Mouse (Mus musculus): ENCODE data around the gene Zscan2.

Gene Zscan2

GRCm38 (mm10) chr7:80860729-80861274 lies at the start of gene Zscan2:
TSS of gene Zscan2 (plus strand) at chr7:80860920.
- DNase-seq (ENCODE audit: low spot score in 2 of 2), result peak; percentile 94 to 96

GRCm38 (mm10) chr7:80813397-80813796 lies 47.3 kb upstream of the Zscan2 start:
- no peak for DNase-seq (ENCODE audit: low spot score in 2 of 2)

- DNase-seq (ENCODE audit: low spot score in 2 of 2), result no peak
Measured at GRCm38 (mm10) chr7:80816641-80817040, 44.1 kb upstream of the Zscan2 start.

- DNase-seq (ENCODE audit: low spot score in 2 of 2), result no peak
Measured at GRCm38 (mm10) chr7:80820838-80821237, 39.9 kb upstream of the Zscan2 start.

DNA sequence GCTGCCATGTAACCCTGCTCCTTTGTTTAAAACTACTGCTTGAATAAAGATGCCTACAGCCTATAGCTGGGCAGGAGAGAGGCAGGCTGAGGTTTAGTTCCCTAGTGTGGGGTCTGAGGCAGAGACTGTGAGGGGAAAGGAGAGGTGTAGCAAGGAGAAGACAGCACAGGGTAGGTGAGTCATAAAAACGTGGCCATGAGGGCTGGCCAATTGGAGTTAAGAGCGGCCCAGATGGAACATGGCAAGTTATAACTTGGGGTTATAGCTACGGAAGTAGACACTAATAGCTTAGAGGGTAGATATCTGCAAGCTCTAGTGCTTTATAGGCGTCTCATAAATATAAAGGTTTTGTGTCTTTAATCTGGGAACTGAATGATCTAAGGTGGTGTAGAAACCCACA lies 37.5 kb upstream of the Zscan2 start:
- DNase-seq (ENCODE audit: low spot score in 2 of 2), result no peak

GRCm38 (mm10) chr7:80823875-80824682 lies 36.6 kb upstream of the Zscan2 start:
- no peak for DNase-seq (ENCODE audit: low spot score in 2 of 2)

GRCm38 (mm10) chr7:80825843-80826403 lies 34.8 kb upstream of the Zscan2 start, which contains the start of gene Iqgap1:
TSS of gene Iqgap1 (minus strand) at chr7:80825974.
- no peak for DNase-seq (ENCODE audit: low spot score in 2 of 2)

DNA sequence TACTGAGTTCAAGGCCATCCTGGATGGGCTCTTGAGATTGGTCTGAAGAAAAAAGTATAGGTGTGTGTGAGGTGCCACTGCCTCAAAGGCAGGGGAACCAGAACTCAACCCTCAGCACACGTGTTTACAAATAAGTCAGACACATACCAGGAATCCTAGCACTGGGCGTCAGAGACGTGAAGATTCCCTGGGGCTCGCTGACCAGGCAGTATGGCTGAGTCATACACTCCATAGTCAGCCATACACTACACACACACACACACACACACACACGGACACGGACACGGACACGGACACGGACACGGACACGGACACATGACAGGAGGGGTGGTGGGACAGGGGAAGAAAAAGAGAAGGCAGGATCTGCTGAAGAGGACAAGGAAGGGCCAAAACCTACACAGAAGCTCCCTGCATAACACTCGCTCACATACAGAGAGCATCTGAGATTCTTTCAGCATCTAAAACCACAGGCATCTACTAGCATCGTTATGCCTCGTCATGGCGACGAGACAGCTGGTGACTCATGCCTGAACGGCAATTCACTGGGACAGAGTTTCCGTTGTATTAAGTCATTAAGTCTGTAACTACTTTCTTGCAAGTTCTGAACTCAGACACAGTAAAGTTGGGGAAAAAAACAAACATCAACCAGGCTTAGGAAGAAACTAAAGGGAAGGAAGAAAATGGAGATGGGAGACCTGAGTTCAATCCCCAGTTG lies 32.4 kb upstream of the Zscan2 start:
- no peak for DNase-seq (ENCODE audit: low spot score in 2 of 2)

DNA sequence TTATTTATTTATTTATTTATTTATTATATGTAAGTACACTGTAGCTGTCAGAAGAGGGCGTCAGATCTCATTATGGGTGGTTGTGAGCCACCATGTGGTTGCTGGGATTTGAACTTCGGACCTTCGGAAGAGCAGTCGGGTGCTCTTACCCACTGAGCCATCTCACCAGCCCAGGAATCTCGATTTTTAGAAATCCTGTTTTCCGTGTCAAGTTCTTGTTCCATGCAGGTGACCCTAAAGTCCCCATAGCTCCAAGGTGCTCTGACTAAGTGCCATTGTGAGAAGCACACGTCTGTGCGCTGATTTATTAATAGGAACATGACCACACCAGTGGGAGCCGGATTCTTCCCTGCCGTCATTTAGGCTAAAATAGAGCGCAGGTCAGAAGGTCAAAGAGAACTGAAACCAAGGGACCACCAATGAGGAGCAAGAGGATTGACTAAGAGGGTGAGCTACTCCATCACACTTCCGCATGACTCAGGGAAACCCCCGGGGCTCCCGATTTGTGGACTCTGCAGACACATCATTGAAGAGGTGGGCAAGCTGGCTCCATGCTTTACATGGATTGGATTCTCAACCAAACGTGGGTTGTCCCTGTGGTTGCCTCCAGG lies 30.4 kb upstream of the Zscan2 start:
- no peak for DNase-seq (ENCODE audit: low spot score in 2 of 2)

- no peak for DNase-seq (ENCODE audit: low spot score in 2 of 2)
Measured at GRCm38 (mm10) chr7:80832191-80832590, 28.5 kb upstream of the Zscan2 start.

DNA sequence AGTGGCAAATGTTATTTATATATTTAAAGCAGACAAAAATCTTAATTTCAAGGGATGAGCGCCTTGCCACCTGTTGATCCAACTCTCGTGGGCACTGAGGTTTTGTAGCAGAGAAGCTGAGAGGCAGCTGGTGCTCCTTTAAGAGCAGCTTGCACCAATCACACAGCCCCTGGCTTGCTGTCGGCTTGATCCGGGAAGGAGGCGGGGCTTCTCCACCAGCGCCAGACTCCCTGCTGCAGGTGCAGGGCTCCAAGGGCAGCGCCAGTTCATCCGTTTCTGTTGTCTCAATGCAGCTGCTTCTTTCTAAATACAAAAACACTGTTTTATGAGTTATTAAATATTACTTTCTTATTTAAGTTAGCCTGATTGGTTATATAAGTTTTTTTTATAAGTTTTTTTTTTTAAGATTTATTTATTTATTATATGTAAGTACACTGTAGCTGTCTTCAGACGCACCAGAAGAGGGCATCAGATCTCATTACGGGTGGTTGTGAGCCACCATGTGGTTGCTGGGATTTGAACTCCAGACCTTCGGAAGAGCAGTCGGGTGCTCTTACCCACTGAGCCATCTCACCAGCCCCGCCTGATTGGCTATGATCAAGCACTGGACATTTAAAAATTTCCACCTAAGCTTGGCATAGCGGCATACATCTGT lies 27.6 kb upstream of the Zscan2 start:
- DNase-seq (ENCODE audit: low spot score in 2 of 2), result peak; percentile 50 to 57

- DNase-seq (ENCODE audit: low spot score in 2 of 2), result no peak
Measured at GRCm38 (mm10) chr7:80833651-80834532, 26.8 kb upstream of the Zscan2 start.

- DNase-seq (ENCODE audit: low spot score in 2 of 2), result no peak
Measured at GRCm38 (mm10) chr7:80835984-80836652, 24.6 kb upstream of the Zscan2 start.

GRCm38 (mm10) chr7:80837736-80838135 lies 23.0 kb upstream of the Zscan2 start:
- DNase-seq (ENCODE audit: low spot score in 2 of 2), result no peak

- DNase-seq (ENCODE audit: low spot score in 2 of 2), result no peak
Measured at GRCm38 (mm10) chr7:80838247-80838646, 22.5 kb upstream of the Zscan2 start.

- DNase-seq (ENCODE audit: low spot score in 2 of 2), result no peak
Measured at GRCm38 (mm10) chr7:80839755-80840154, 21.0 kb upstream of the Zscan2 start.

DNA sequence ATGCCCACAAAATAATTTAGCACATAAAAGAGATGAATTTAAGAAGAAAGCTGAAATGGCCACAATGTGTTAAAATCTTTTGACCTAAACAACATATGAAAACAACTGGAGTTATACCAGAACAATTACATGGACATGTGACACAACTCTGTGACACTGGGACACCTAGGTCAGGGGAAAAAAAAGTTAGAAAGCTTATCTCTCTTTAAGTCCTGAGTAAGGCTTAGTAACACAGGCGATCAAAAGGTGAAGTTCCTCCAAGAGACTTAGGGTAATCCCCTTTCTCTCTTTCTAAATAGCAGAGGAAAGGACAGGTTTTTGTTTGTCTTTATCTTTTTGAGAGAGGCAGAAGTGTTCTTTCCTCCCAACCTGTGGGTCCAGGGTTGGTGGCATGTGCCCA lies 20.5 kb upstream of the Zscan2 start:
- no peak for DNase-seq (ENCODE audit: low spot score in 2 of 2)

- no peak for DNase-seq (ENCODE audit: low spot score in 2 of 2)
Measured at GRCm38 (mm10) chr7:80840937-80841336, 19.8 kb upstream of the Zscan2 start.

- DNase-seq (ENCODE audit: low spot score in 2 of 2), result no peak
Measured at GRCm38 (mm10) chr7:80842132-80842531, 18.6 kb upstream of the Zscan2 start.

GRCm38 (mm10) chr7:80843176-80843575 lies 17.5 kb upstream of the Zscan2 start:
- DNase-seq (ENCODE audit: low spot score in 2 of 2), result no peak

Data from right cerebral cortex, postnatal 10 days (tissue).